ENCODE assay signal across 17 mouse cellular contexts in genomic region chr12:73578141-73578540, GRCm38 (mm10). TPM values are rescaled to one million over a fixed set of nuclear protein-coding genes. Genes with fewer than 3 reads are reported as not detected.
"Had no signal": no experiment of that assay in that cellular context is flagged by ENCODE, and none has a peak within 500 bp of the region (broad histone marks: within the 10 kb centered on the region; RNA-seq: fewer than 3 reads in every experiment).

No protein-coding gene starts in this region.

- H3K27ac ChIP-seq: kidney, embryonic 15.5 days; limb, embryonic 15.5 days; liver, embryonic 12.5 days; midbrain, embryonic 10.5 days; neural tube, embryonic 12.5 days; stomach, postnatal 0 days had no signal

- H3K9me3 ChIP-seq: kidney, embryonic 15.5 days; limb, embryonic 15.5 days; liver, embryonic 12.5 days; midbrain, embryonic 10.5 days; neural tube, embryonic 12.5 days had no signal

- H3K4me2 ChIP-seq: kidney, embryonic 15.5 days; limb, embryonic 15.5 days; liver, embryonic 12.5 days; lung, embryonic 14.5 days; neural tube, embryonic 12.5 days had no signal

- DNase-seq: kidney, adult 18-20 months; kidney, postnatal 14 days; layer of hippocampus, postnatal 36 days; lung, embryonic 14.5 days; lung, postnatal 10 days; lung, postnatal 4 days; midbrain, embryonic 14.5 days had no signal

- H3K4me1 ChIP-seq: kidney, embryonic 15.5 days; midbrain, embryonic 10.5 days; neural tube, embryonic 12.5 days had no signal

- H3K4me3 ChIP-seq: kidney, embryonic 15.5 days; limb, embryonic 15.5 days; liver, embryonic 12.5 days; midbrain, embryonic 10.5 days; myocyte; neural tube, embryonic 12.5 days had no signal

- H3K36me3 ChIP-seq: kidney, embryonic 15.5 days; limb, embryonic 15.5 days; liver, embryonic 12.5 days; midbrain, embryonic 10.5 days; neural tube, embryonic 12.5 days had no signal

- H3K9ac ChIP-seq: kidney, embryonic 15.5 days; limb, embryonic 15.5 days; liver, embryonic 12.5 days; lung, embryonic 14.5 days; neural tube, embryonic 12.5 days had no signal

- ATAC-seq: liver, embryonic 12.5 days had no signal

RNA-seq across cellular contexts. Expression of gene Tmem30b, which starts 31.9 kb away (rescaled TPM):
- total RNA-seq: layer of hippocampus, postnatal 36 days; left cerebral cortex, postnatal 25 days; megakaryocyte, adult 5-6 weeks; neutrophil, adult 5-6 weeks had no signal
- polyA plus RNA-seq: myocyte had no signal
